Comparison of ENCODE assay signal across 28 mouse cellular contexts in the genomic region with DNA sequence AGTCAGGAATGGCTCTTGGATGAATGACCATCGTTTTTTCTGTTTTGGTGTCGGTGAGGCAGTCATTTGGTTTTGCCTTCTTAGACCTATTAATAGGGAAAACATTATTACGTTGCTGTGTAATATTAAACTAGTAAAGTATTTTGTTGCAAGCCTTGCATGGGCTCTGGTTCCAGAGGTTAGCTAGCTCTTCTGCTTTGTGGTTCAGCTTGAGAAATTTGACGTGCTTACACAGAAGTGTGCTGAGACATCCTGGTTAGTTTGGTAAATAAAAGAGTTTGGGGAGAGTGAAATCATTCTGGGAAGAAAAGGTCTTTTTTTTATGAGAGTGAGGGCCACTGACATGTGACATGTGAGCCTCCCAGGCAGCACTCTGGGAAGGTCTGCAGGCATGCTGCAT. TPM values are rescaled to one million over a fixed set of nuclear protein-coding genes. Genes with fewer than 3 reads are reported as not detected.
"Had no signal": no experiment of that assay in that cellular context is flagged by ENCODE, and none has a peak within 500 bp of the region (broad histone marks: within the 10 kb centered on the region; RNA-seq: fewer than 3 reads in every experiment).

No protein-coding gene starts in this region.

- H3K36me3 ChIP-seq: intestine, embryonic 15.5 days; limb, embryonic 12.5 days had no signal

- H3K4me3 ChIP-seq: gastrocnemius, adult 2 months; heart, embryonic 13.5 days; heart, embryonic 15.5 days; hindbrain, embryonic 10.5 days; hindbrain, embryonic 12.5 days; intestine, embryonic 15.5 days; layer of hippocampus, adult 2 months; left cerebral cortex, adult 2 months; limb, embryonic 10.5 days; limb, embryonic 12.5 days; liver, embryonic 13.5 days; liver, embryonic 15.5 days had no signal

- ATAC-seq: hindbrain, embryonic 16.5 days; inflammation-experienced regulatory T-cells, adult 6 months; intestine, embryonic 15.5 days; intestine, postnatal 0 days; liver, postnatal 0 days had no signal

- H3K27me3 ChIP-seq: heart, embryonic 13.5 days; heart, embryonic 15.5 days; hindbrain, embryonic 12.5 days; intestine, embryonic 15.5 days; limb, embryonic 12.5 days; liver, embryonic 13.5 days; liver, embryonic 15.5 days had no signal

- H3K4me1 ChIP-seq: heart, embryonic 15.5 days; hindbrain, embryonic 10.5 days; hindbrain, embryonic 12.5 days; intestine, embryonic 15.5 days; limb, embryonic 10.5 days; liver, embryonic 13.5 days had no signal

- DNase-seq: gastrocnemius, adult 2 months; gastrocnemius, postnatal 10 days; gastrocnemius, postnatal 25 days; heart, adult 18-20 months; heart, postnatal 14 days; heart, postnatal 4 days; kidney, adult 18-20 months; liver; liver, embryonic 13.5 days; liver, postnatal 0 days had no signal

- H3K9me3 ChIP-seq: heart, embryonic 13.5 days; heart, embryonic 15.5 days; hindbrain, embryonic 10.5 days; hindbrain, embryonic 12.5 days; intestine, embryonic 15.5 days; limb, embryonic 10.5 days; limb, embryonic 12.5 days; liver, embryonic 13.5 days; liver, embryonic 15.5 days had no signal

- H3K27ac ChIP-seq: gastrocnemius, adult 2 months; heart, embryonic 13.5 days; heart, embryonic 15.5 days; hindbrain, embryonic 10.5 days; hindbrain, embryonic 12.5 days; hindbrain, embryonic 14.5 days; intestine, embryonic 15.5 days; kidney, postnatal 0 days; layer of hippocampus, adult 2 months; left cerebral cortex, adult 2 months; limb, embryonic 10.5 days; limb, embryonic 12.5 days; liver, embryonic 13.5 days; liver, embryonic 15.5 days had no signal

RNA-seq across cellular contexts. Expression of a gene that starts 45.8 kb away (rescaled TPM):
- total RNA-seq: gastrocnemius, postnatal 10 days; gastrocnemius, postnatal 25 days; gastrocnemius, postnatal 4 days; granulocyte monocyte progenitor cell, adult 5-6 weeks; heart, postnatal 14 days had no signal
- polyA plus RNA-seq: heart, postnatal 0 days; liver, embryonic 13.5 days; liver, embryonic 15.5 days had no signal
